Mouse (Mus musculus) CD4-positive, CD25-positive, alpha-beta regulatory T cell, adult 4 months (primary cell): Measurements from ENCODE around the gene Olfr1532-ps1. TPM values are rescaled to one million over a fixed set of nuclear protein-coding genes. Genes with fewer than 3 reads are reported as not detected.
"Not testable (repeated sequence)": the region's sequence is repeated elsewhere in the genome, so short reads cannot be mapped to it uniquely, and the experiment has no call there.

Experiments
- ATAC-seq: one replicate; pipeline ENCODE4 v1.8.0; 2017
- polyA plus RNA-seq, 2 experiments: library from polyadenylated mRNA; unstranded; fragments of 100-300 nt; shearing (Covaris generic); gene quantifications; one replicate each; pipeline ENCODE4 v1.2.1; 2017

The Olfr1532-ps1 gene
- not detected for polyA plus RNA-seq

- no peak for ATAC-seq
Observed at GRCm38 (mm10) chr7:106907676-106908075, at the start of gene Olfr1532-ps1. TSS of gene Olfr1532-ps1 (plus strand) at chr7:106908001.

- no peak for ATAC-seq
Observed at GRCm38 (mm10) chr7:106862885-106863284, 44.9 kb upstream of the Olfr1532-ps1 start, which contains the start of gene Olfr704. TSS of gene Olfr704 (plus strand) at chr7:106863185.

GRCm38 (mm10) chr7:106876791-106877190 is 31.0 kb upstream of the Olfr1532-ps1 start, which contains the start of gene Olfr705:
TSS of gene Olfr705 (minus strand) at chr7:106876891.
- no peak for ATAC-seq

- no peak for ATAC-seq
Observed at GRCm38 (mm10) chr7:106888062-106888461, 19.7 kb upstream of the Olfr1532-ps1 start, which contains the start of gene Olfr706. TSS of gene Olfr706 (minus strand) at chr7:106888162.

GRCm38 (mm10) chr7:106901141-106901540 is 6.7 kb upstream of the Olfr1532-ps1 start, which contains the start of gene Olfr707:
TSS of gene Olfr707 (minus strand) at chr7:106901241.
- ATAC-seq: not testable (repeated sequence)

- ATAC-seq: not testable (repeated sequence)
Observed at GRCm38 (mm10) chr7:106920961-106921360, 13.2 kb downstream of the Olfr1532-ps1 start.

- ATAC-seq: no peak
Observed at GRCm38 (mm10) chr7:106932119-106932518, 24.3 kb downstream of the Olfr1532-ps1 start, which contains the start of gene Olfr709-ps1. TSS of gene Olfr709-ps1 (minus strand) at chr7:106932219.

- no peak for ATAC-seq
Observed at GRCm38 (mm10) chr7:106948212-106948611, 40.4 kb downstream of the Olfr1532-ps1 start, which contains the start of gene Olfr710. TSS of gene Olfr710 (minus strand) at chr7:106948312.

- ATAC-seq: no peak
Observed at GRCm38 (mm10) chr7:106963837-106964236, 56.0 kb downstream of the Olfr1532-ps1 start, which contains the start of gene Olfr6. TSS of gene Olfr6 (minus strand) at chr7:106963937.

Other genes starting within 250 kb of the Olfr1532-ps1 start
- gene Olfr693, start 227.4 kb upstream of the Olfr1532-ps1 start, polyA plus RNA-seq: not detected
- not detected for gene Olfr694, start 216.2 kb upstream of the Olfr1532-ps1 start, polyA plus RNA-seq
- not detected for gene Olfr695, start 191.6 kb upstream of the Olfr1532-ps1 start, polyA plus RNA-seq
- not detected for gene Olfr697, start 165.6 kb upstream of the Olfr1532-ps1 start, polyA plus RNA-seq
- under 1 TPM in 1 of 2 experiments, not detected in 1; 0.23 TPM for gene Olfr698, start 152.6 kb upstream of the Olfr1532-ps1 start, polyA plus RNA-seq
- gene Olfr699, start 114.8 kb upstream of the Olfr1532-ps1 start, polyA plus RNA-seq: not detected
- gene Olfr700, start 99.2 kb upstream of the Olfr1532-ps1 start, polyA plus RNA-seq: not detected
- not detected for gene Olfr701, start 93.9 kb upstream of the Olfr1532-ps1 start, polyA plus RNA-seq
- not detected for gene Olfr702, start 74.1 kb upstream of the Olfr1532-ps1 start, polyA plus RNA-seq
- not detected for gene Olfr703, start 64.6 kb upstream of the Olfr1532-ps1 start, polyA plus RNA-seq
- gene Olfr704, start 44.8 kb upstream of the Olfr1532-ps1 start, polyA plus RNA-seq: not detected
- not detected for gene Olfr705, start 31.1 kb upstream of the Olfr1532-ps1 start, polyA plus RNA-seq
- gene Olfr706, start 19.8 kb upstream of the Olfr1532-ps1 start, polyA plus RNA-seq: not detected
- gene Olfr707, start 6.8 kb upstream of the Olfr1532-ps1 start, polyA plus RNA-seq: not detected
- not detected for gene Olfr709-ps1, start 24.2 kb downstream of the Olfr1532-ps1 start, polyA plus RNA-seq
- not detected for gene Olfr710, start 40.3 kb downstream of the Olfr1532-ps1 start, polyA plus RNA-seq
- gene Olfr6, start 55.9 kb downstream of the Olfr1532-ps1 start, polyA plus RNA-seq: not detected
- under 1 TPM in 1 of 2 experiments, not detected in 1; 0.09 TPM for gene Olfr711, start 67.5 kb downstream of the Olfr1532-ps1 start, polyA plus RNA-seq
- under 1 TPM in 1 of 2 experiments, not detected in 1; 0.07 TPM for gene Olfr2, start 98.1 kb downstream of the Olfr1532-ps1 start, polyA plus RNA-seq
- not detected for gene Olfr713, start 123.2 kb downstream of the Olfr1532-ps1 start, polyA plus RNA-seq
- not detected for gene Olfr714, start 163.0 kb downstream of the Olfr1532-ps1 start, polyA plus RNA-seq
- not detected for gene Olfr17, start 185.2 kb downstream of the Olfr1532-ps1 start, polyA plus RNA-seq
- gene Olfr715b, start 202.4 kb downstream of the Olfr1532-ps1 start, polyA plus RNA-seq: under 1 TPM in 1 of 2 experiments, not detected in 1; 0.16 TPM
- not detected for gene Olfr715, start 223.1 kb downstream of the Olfr1532-ps1 start, polyA plus RNA-seq
- gene Olfr716, start 230.3 kb downstream of the Olfr1532-ps1 start, polyA plus RNA-seq: not detected